Mouse (Mus musculus) heart, postnatal 0 days (tissue): ENCODE measurements around the gene Nacc1. TPM values are rescaled to one million over a fixed set of nuclear protein-coding genes. Genes with fewer than 3 reads are reported as not detected.
A peak's percentile ranks its signal among the peaks of the same experiment; 100 is the strongest.

Source experiments
- ATAC-seq: fragments of 200-750 bp; cut with Nextera tagmentation; 2 replicates; pipeline ENCODE4 v1.8.0; 2017; ENCODE audit warnings: low read depth, moderate number of reproducible peaks, moderate library complexity; ENCODE audit not compliant: insufficient read depth
- DNase-seq: peaks from one replicate; pipeline ENCODE4 v3.0.0-alpha.2; 2016; ENCODE audit warnings: low spot score
- H3K27ac ChIP-seq: fragments of 300-500 bp; sonication (generic); 2 replicates; pipeline ENCODE4 v1.5.1; 2014; ENCODE audit warnings: low read depth, mild to moderate bottlenecking
- H3K27me3 ChIP-seq: fragments of 300-500 bp; sonication (generic); 2 replicates; pipeline ENCODE4 v1.6.1; 2014; ENCODE audit warnings: low read length, mixed read lengths; ENCODE audit not compliant: control insufficient read depth, insufficient read depth
- H3K36me3 ChIP-seq: fragments of 300-500 bp; sonication (generic); replicated peaks from 2 replicates; pipeline ENCODE4 v1.6.1; 2014; ENCODE audit warnings: low read length, mixed read lengths; ENCODE audit not compliant: control insufficient read depth, insufficient read depth
- H3K4me1 ChIP-seq: fragments of 300-500 bp; sonication (generic); 2 replicates; pipeline ENCODE4 v1.6.1; 2014; ENCODE audit warnings: antibody characterized with exemption; ENCODE audit not compliant: control insufficient read depth, insufficient read depth
- H3K4me2 ChIP-seq: fragments of 300-500 bp; sonication (generic); 2 replicates; pipeline ENCODE4 v1.6.1; 2014; ENCODE audit warnings: low read depth, mild to moderate bottlenecking, low read length, moderate library complexity
- H3K4me3 ChIP-seq: fragments of 300-500 bp; sonication (generic); 2 replicates; pipeline ENCODE4 v1.5.1; 2014; ENCODE audit warnings: low read depth, low read length
- H3K9ac ChIP-seq: fragments of 300-500 bp; sonication (generic); replicated peaks from 2 replicates; pipeline ENCODE4 v1.6.1; 2014; ENCODE audit warnings: low read depth, low read length, mixed read lengths
- H3K9me3 ChIP-seq: fragments of 300-500 bp; sonication (generic); replicated peaks from 2 replicates; pipeline ENCODE4 v1.6.1; 2016; ENCODE audit warnings: low read length; ENCODE audit not compliant: control insufficient read depth
- CTCF ChIP-seq: IDR thresholded peaks from 2 replicates; pipeline ENCODE4 v1.5.1; 2016; ENCODE audit warnings: antibody characterized with exemption, control low read depth, low read depth
- EP300 ChIP-seq: IDR thresholded peaks from 2 replicates; pipeline ENCODE4 v1.6.1; 2016; ENCODE audit warnings: antibody characterized with exemption, low read depth
- WGBS: fragments of 180-500 bp; shearing (Covaris S2); extraction: QIAGEN DNeasy Blood & Tissue Kit; methylation state at CpG from one replicate; pipeline ENCODE4 v1.1.7; 2014; 5-methylcytosine and 5-hydroxymethylcytosine counted together
- polyA plus RNA-seq: library from polyadenylated mRNA; unstranded; fragments of >200 nt; fragmentation: Nextera tagmentation; extraction: Ambion mirVana; gene quantifications from 2 replicates; pipeline ENCODE4 v1.2.1, GENCODE M21; 2015
- total RNA-seq: library from RNA; depleted of rRNA; stranded (reverse); fragments of >200 nt; gene quantifications from 2 replicates; pipeline ENCODE4 v1.2.3, GENCODE M21; 2014; ENCODE audit warnings: low replicate concordance

Gene Nacc1
- total and polyA plus RNA-seq, 2 experiments from 2014 or later, result 6.9 to 68.0 TPM

- H3K4me1 ChIP-seq, result 0 out of 2 replicates have a peak, but pooled peaks cover 3% of the 10 kb centered on the region
- H3K27me3 ChIP-seq, result peaks cover 67% of the 10 kb centered on the region
- no peak for ATAC-seq
- H3K9ac ChIP-seq, result peak overlapping the region; percentile 33
- H3K4me2 ChIP-seq, result peak overlapping the region; percentile 59
- 15% methylated on average over 12 of the region's 12 CpGs for WGBS
- DNase-seq, result no peak
- no peaks in the 10 kb centered on the region; the same call in 1 of the 2 replicates for H3K36me3 ChIP-seq
- peak overlapping the region; percentile 36 for H3K4me3 ChIP-seq
- TF ChIP-seq EP300, result no peak
- TF ChIP-seq CTCF, result no peak
- peak overlapping the region; percentile 76 for H3K27ac ChIP-seq
- H3K9me3 ChIP-seq, result no peaks in the 10 kb centered on the region
These were observed 18.3 kb upstream of the Nacc1 start for GRCm38 (mm10) chr8:84705960-84706359.

- H3K4me2 ChIP-seq, result peak overlapping the region; percentile 59
- H3K4me3 ChIP-seq, result peak overlapping the region; percentile 36
- WGBS, result 5% methylated on average over 55 of the region's 61 CpGs
- no peaks in the 10 kb centered on the region; the same call in 1 of the 2 replicates for H3K36me3 ChIP-seq
- peaks cover 67% of the 10 kb centered on the region for H3K27me3 ChIP-seq
- H3K27ac ChIP-seq, result peak overlapping the region; percentile 71
- no peak for DNase-seq
- no peaks in the 10 kb centered on the region for H3K9me3 ChIP-seq
- TF ChIP-seq CTCF (no peak), EP300 (no peak)
- ATAC-seq, result no peak
- peak overlapping the region; percentile 33 for H3K9ac ChIP-seq
- 0 out of 2 replicates have a peak, but pooled peaks cover 3% of the 10 kb centered on the region for H3K4me1 ChIP-seq
These were observed 17.5 kb upstream of the Nacc1 start for GRCm38 (mm10) chr8:84704867-84705831.

- peak overlapping the region; percentile 59 for H3K4me2 ChIP-seq
- DNase-seq, result peak; percentile 74
- peak overlapping the region; percentile 36 for H3K4me3 ChIP-seq
- peak overlapping the region; percentile 71 for H3K27ac ChIP-seq
- H3K27me3 ChIP-seq, result peaks cover 67% of the 10 kb centered on the region
- no peaks in the 10 kb centered on the region; the same call in 1 of the 2 replicates for H3K36me3 ChIP-seq
- 0 out of 2 replicates have a peak, but pooled peaks cover 3% of the 10 kb centered on the region for H3K4me1 ChIP-seq
- 9% methylated on average over 16 of the region's 16 CpGs for WGBS
- peak; percentile 34 for ATAC-seq
- TF ChIP-seq EP300 (no peak), CTCF (peak; percentile 66)
- H3K9ac ChIP-seq, result peak overlapping the region; percentile 42; the same call in 1 of the 2 replicates
- H3K9me3 ChIP-seq, result no peaks in the 10 kb centered on the region
These were observed 16.7 kb upstream of the Nacc1 start for GRCm38 (mm10) chr8:84704356-84704755.

- DNase-seq, result no peak
These were observed 16.0 kb upstream of the Nacc1 start for GRCm38 (mm10) chr8:84703466-84704249.

GRCm38 (mm10) chr8:84702963-84703465, 15.4 kb upstream of the Nacc1 start:
- peaks cover 5% of the 10 kb centered on the region; the same call in 1 of the 2 replicates for H3K36me3 ChIP-seq
- 0 out of 2 replicates have a peak, but pooled peaks cover 3% of the 10 kb centered on the region for H3K4me1 ChIP-seq
- TF ChIP-seq EP300, result no peak
- no peak for TF ChIP-seq CTCF
- H3K4me3 ChIP-seq, result peak overlapping the region; percentile 44
- ATAC-seq (no peak), DNase-seq (no peak)
- H3K27ac ChIP-seq, result peak overlapping the region; percentile 8; the same call in 1 of the 2 replicates
- no peaks in the 10 kb centered on the region for H3K9me3 ChIP-seq
- peak overlapping the region; percentile 59 for H3K4me2 ChIP-seq
- no peak overlapping the region; the same call in 1 of the 2 replicates for H3K9ac ChIP-seq
- 69% methylated on average over 6 of the region's 6 CpGs for WGBS
- peaks cover 58% of the 10 kb centered on the region for H3K27me3 ChIP-seq

More at GRCm38 (mm10) chr8:84703466-84704249, 16.0 kb upstream of the Nacc1 start:
- ATAC-seq, result no peak
- Histone ChIP-seq H3K36me3 (no peaks in the 10 kb centered on the region; the same call in 1 of the 2 replicates), H3K27ac (peak overlapping the region; percentile 71), H3K27me3 (peaks cover 63% of the 10 kb centered on the region), H3K9me3 (no peaks in the 10 kb centered on the region), H3K4me1 (0 out of 2 replicates have a peak, but pooled peaks cover 3% of the 10 kb centered on the region), H3K4me2 (peak overlapping the region; percentile 59), H3K4me3 (peak overlapping the region; percentile 36), H3K9ac (peak overlapping the region; percentile 42; the same call in 1 of the 2 replicates)
- 19% methylated on average over 38 of the region's 38 CpGs for WGBS
- TF ChIP-seq EP300 (no peak), CTCF (no peak)
